Mouse (Mus musculus) stomach, postnatal 0 days (tissue): Measurements from ENCODE around the gene 4931409K22Rik.

Source experiments
- CTCF ChIP-seq: IDR thresholded peaks from 2 replicates; pipeline ENCODE4 v1.5.1; 2016; ENCODE audit warnings: antibody characterized with exemption, low read depth, mild to moderate bottlenecking, moderate library complexity
- EP300 ChIP-seq: optimal IDR thresholded peaks from 2 replicates; pipeline ENCODE3; 2016; ENCODE audit warnings: antibody characterized with exemption

GRCm38 (mm10) chr5:24599137-24599536, 42.5 kb upstream of the 4931409K22Rik start:
- TF ChIP-seq CTCF (no peak), EP300 (no peak)
